Mouse (Mus musculus) embryonic fibroblast, embryonic 13.5 days (primary cell): ENCODE results near the gene Ipo13. TPM values are rescaled to one million over a fixed set of nuclear protein-coding genes. Genes with fewer than 3 reads are reported as not detected.
A peak's percentile ranks its signal among the peaks of the same experiment; 100 is the strongest.

Experiments used
- H3K27ac ChIP-seq: 2 replicates; pipeline ENCODE4 v1.5.1; 2012; ENCODE audit warnings: low read length, control low read depth, inconsistent platforms; ENCODE audit not compliant: insufficient read depth
- H3K4me1 ChIP-seq: 2 replicates; pipeline ENCODE4 v1.6.1; 2011; ENCODE audit warnings: low read length; ENCODE audit not compliant: control insufficient read depth, insufficient read depth
- H3K4me3 ChIP-seq: 2 replicates; pipeline ENCODE4 v1.5.1; 2011; ENCODE audit warnings: mild to moderate bottlenecking, control low read depth, low read length; ENCODE audit not compliant: insufficient read depth
- CTCF ChIP-seq: IDR thresholded peaks from 2 replicates; pipeline ENCODE4 v1.5.1; 2011; ENCODE audit warnings: mild to moderate bottlenecking, control low read depth, low read length, moderate library complexity, borderline replicate concordance; ENCODE audit not compliant: insufficient read depth
- POLR2A ChIP-seq: IDR thresholded peaks from 2 replicates; pipeline ENCODE4 v1.6.1; 2011; ENCODE audit warnings: low read depth, mild to moderate bottlenecking, control low read depth, low read length, moderate library complexity
- polyA plus RNA-seq: library from polyadenylated mRNA; stranded (reverse); fragments of >200 nt; gene quantifications from 2 replicates; pipeline ENCODE4 v1.2.4, GENCODE M21; 2011; ENCODE audit warnings: low read depth; ENCODE audit not compliant: missing spikeins, insufficient read length

Ipo13 gene
- 44.3 and 45.6 TPM in 2 replicates for polyA plus RNA-seq

- Histone ChIP-seq H3K4me1 (no peaks in the 10 kb centered on the region; the same call in 1 of the 2 replicates), H3K27ac (peak within 1 kb of the TSS; percentile 58), H3K4me3 (peak within 1 kb of the TSS; percentile 82)
- TF ChIP-seq CTCF (no peak), POLR2A (peak; percentile 87)
Observed at GRCm38 (mm10) chr4:117914591-117915442, at the start of gene Ipo13. Gene Ipo13, minus strand, starts transcription at chr4:117914999.

- Histone ChIP-seq H3K4me3 (no peak overlapping the region), H3K4me1 (no peaks in the 10 kb centered on the region), H3K27ac (no peak overlapping the region)
- TF ChIP-seq POLR2A (no peak), CTCF (no peak)
Observed at GRCm38 (mm10) chr4:117957492-117957891, 42.7 kb upstream of the Ipo13 start.

GRCm38 (mm10) chr4:117947493-117947892 lies 32.7 kb upstream of the Ipo13 start:
- no peak for TF ChIP-seq CTCF
- TF ChIP-seq POLR2A, result no peak
- Histone ChIP-seq H3K27ac (no peak overlapping the region), H3K4me1 (no peaks in the 10 kb centered on the region), H3K4me3 (no peak overlapping the region)

- TF ChIP-seq CTCF (no peak), POLR2A (no peak)
- H3K4me1 ChIP-seq, result no peaks in the 10 kb centered on the region
- H3K27ac ChIP-seq, result no peak overlapping the region
- H3K4me3 ChIP-seq, result no peak overlapping the region
Observed at GRCm38 (mm10) chr4:117946639-117947305, 32.0 kb upstream of the Ipo13 start.

GRCm38 (mm10) chr4:117943317-117943716 lies 28.5 kb upstream of the Ipo13 start:
- Histone ChIP-seq H3K27ac (no peak overlapping the region), H3K4me1 (no peaks in the 10 kb centered on the region), H3K4me3 (no peak overlapping the region)
- no peak for TF ChIP-seq CTCF

GRCm38 (mm10) chr4:117936964-117937363 lies 22.2 kb upstream of the Ipo13 start:
- H3K4me1 ChIP-seq, result peaks cover 9% of the 10 kb centered on the region; the same call in 1 of the 2 replicates
- H3K4me3 ChIP-seq, result no peak overlapping the region
- no peak overlapping the region for H3K27ac ChIP-seq
- no peak for TF ChIP-seq POLR2A
- TF ChIP-seq CTCF, result no peak

GRCm38 (mm10) chr4:117934081-117934480 lies 19.3 kb upstream of the Ipo13 start:
- no peak for TF ChIP-seq CTCF
- TF ChIP-seq POLR2A, result no peak
- H3K4me3 ChIP-seq, result no peak overlapping the region
- H3K4me1 ChIP-seq, result peaks cover 9% of the 10 kb centered on the region; the same call in 1 of the 2 replicates
- H3K27ac ChIP-seq, result peak overlapping the region; percentile 85

- Histone ChIP-seq H3K4me3 (no peak overlapping the region), H3K27ac (peak overlapping the region; percentile 54; the same call in 1 of the 2 replicates), H3K4me1 (peaks cover 9% of the 10 kb centered on the region; the same call in 1 of the 2 replicates)
- TF ChIP-seq CTCF, result no peak
- no peak for TF ChIP-seq POLR2A
Observed at GRCm38 (mm10) chr4:117933248-117933647, 18.4 kb upstream of the Ipo13 start.

- TF ChIP-seq CTCF (no peak), POLR2A (0 out of 2 replicates have a peak, but pooled peaks have one; percentile 31)
- Histone ChIP-seq H3K4me3 (peak within 1 kb of the TSS; percentile 16), H3K27ac (0 out of 2 replicates have a peak within 1 kb of the TSS, but pooled peaks have one; percentile 2), H3K4me1 (peaks cover 8% of the 10 kb centered on the region; the same call in 1 of the 2 replicates)
Observed at GRCm38 (mm10) chr4:117929391-117929881, 14.6 kb upstream of the Ipo13 start, which contains the start of gene Artn. Gene Artn, minus strand, starts transcription at chr4:117929763.

- Histone ChIP-seq H3K27ac (0 out of 2 replicates have a peak overlapping the region, but pooled peaks have one; percentile 2), H3K4me1 (peaks cover 2% of the 10 kb centered on the region; the same call in 1 of the 2 replicates), H3K4me3 (peak overlapping the region; percentile 9; the same call in 1 of the 2 replicates)
- peak; percentile 47; the same call in 1 of the 2 replicates for TF ChIP-seq CTCF
- no peak for TF ChIP-seq POLR2A
Observed at GRCm38 (mm10) chr4:117928699-117929241, 14.0 kb upstream of the Ipo13 start.
